Mouse (Mus musculus) liver, adult 2 months (tissue): ENCODE measurements around the gene Ttyh3. TPM values are rescaled to one million over a fixed set of nuclear protein-coding genes. Genes with fewer than 3 reads are reported as not detected.

Experiments
- DNase-seq: peaks from one replicate; pipeline ENCODE4 v3.0.0-alpha.2; 2011; ENCODE audit warnings: low read depth, low spot score; ENCODE audit errors: extremely low read depth
- H3K27ac ChIP-seq: fragments of 200-500 bp; replicated peaks from 2 replicates; pipeline ENCODE4 v1.5.1; 2012; ENCODE audit warnings: low read depth, mild to moderate bottlenecking, control low read depth, inconsistent platforms, low read length; ENCODE audit not compliant: insufficient read depth
- H3K27me3 ChIP-seq: fragments of 200-500 bp; 2 replicates; pipeline ENCODE4 v1.6.1; 2012; ENCODE audit warnings: mild to moderate bottlenecking, moderate library complexity, low read length, inconsistent platforms; ENCODE audit not compliant: control insufficient read depth, insufficient read depth
- H3K36me3 ChIP-seq: fragments of 200-500 bp; 2 replicates; pipeline ENCODE4 v1.6.1; 2012; ENCODE audit warnings: low read length, inconsistent platforms; ENCODE audit not compliant: control insufficient read depth, insufficient read depth
- H3K4me1 ChIP-seq: fragments of 200-500 bp; 2 replicates; pipeline ENCODE4 v1.6.1; 2011; ENCODE audit warnings: low read length; ENCODE audit not compliant: control insufficient read depth, insufficient read depth
- H3K4me3 ChIP-seq: fragments of 200-500 bp; 2 replicates; pipeline ENCODE4 v1.5.1; 2011; ENCODE audit warnings: low read depth, mild to moderate bottlenecking, control low read depth, low read length, moderate library complexity; ENCODE audit not compliant: insufficient read depth
- H3K79me2 ChIP-seq: fragments of 200-500 bp; 2 replicates; pipeline ENCODE4 v1.6.1; 2012; ENCODE audit warnings: inconsistent platforms, mild to moderate bottlenecking, low read length, moderate library complexity; ENCODE audit not compliant: control insufficient read depth, insufficient read depth
- H3K9ac ChIP-seq: fragments of 200-500 bp; 2 replicates; pipeline ENCODE4 v1.6.1; 2012; ENCODE audit warnings: low read depth, mild to moderate bottlenecking, control low read depth, inconsistent platforms, low read length
- CTCF ChIP-seq: fragments of 200-500 bp; IDR thresholded peaks from 2 replicates; pipeline ENCODE4 v1.5.1; 2011; ENCODE audit warnings: low read depth, low read length, control low read depth
- POLR2A ChIP-seq: fragments of 200-500 bp; IDR thresholded peaks from 2 replicates; pipeline ENCODE4 v1.6.1; 2011; ENCODE audit warnings: low read length, control low read depth; ENCODE audit not compliant: insufficient read depth; ENCODE audit errors: extremely low read depth
- WGBS: fragments of 180-500 bp; shearing (Covaris S2); methylation state at CpG from one replicate; pipeline ENCODE4 v1.1.7; 2018; 5-methylcytosine and 5-hydroxymethylcytosine counted together
- polyA plus RNA-seq: library from polyadenylated mRNA; depleted of rRNA; stranded (reverse); fragments of >200 nt; gene quantifications from 2 replicates; pipeline ENCODE4 v1.2.3, GENCODE M21; 2012
- total RNA-seq: library from RNA; depleted of rRNA; stranded (reverse); fragments of >200 nt; gene quantifications from 2 replicates; pipeline ENCODE4 v1.2.3, GENCODE M21; 2014

Gene Ttyh3
- total and polyA plus RNA-seq, 2 experiments, result 1.9 to 8.6 TPM

- no peaks in the 10 kb centered on the region for H3K4me1 ChIP-seq
- no peak for DNase-seq
- no peak overlapping the region for H3K9ac ChIP-seq
- no peak overlapping the region for H3K4me3 ChIP-seq
- H3K27me3 ChIP-seq, result no peaks in the 10 kb centered on the region
- peaks cover 1% of the 10 kb centered on the region; the same call in 1 of the 2 replicates for H3K36me3 ChIP-seq
- H3K27ac ChIP-seq, result no peak overlapping the region
- no peaks in the 10 kb centered on the region for H3K79me2 ChIP-seq
- no peak for TF ChIP-seq CTCF
- TF ChIP-seq POLR2A, result no peak
- 94% methylated on average over 6 of the region's 6 CpGs for WGBS
These were observed 23.3 kb upstream of the Ttyh3 start for GRCm38 (mm10) chr5:140672115-140672514.

- no peak overlapping the region for H3K9ac ChIP-seq
- WGBS, result 66% methylated on average over 7 of the region's 7 CpGs
- TF ChIP-seq CTCF (peak; percentile 78), POLR2A (no peak)
- no peaks in the 10 kb centered on the region for H3K27me3 ChIP-seq
- no peak for DNase-seq
- H3K4me3 ChIP-seq, result no peak overlapping the region
- H3K79me2 ChIP-seq, result no peaks in the 10 kb centered on the region
- H3K4me1 ChIP-seq, result no peaks in the 10 kb centered on the region
- H3K36me3 ChIP-seq, result no peaks in the 10 kb centered on the region
- no peak overlapping the region for H3K27ac ChIP-seq
These were observed 14.9 kb upstream of the Ttyh3 start for GRCm38 (mm10) chr5:140663621-140664180.

DNA sequence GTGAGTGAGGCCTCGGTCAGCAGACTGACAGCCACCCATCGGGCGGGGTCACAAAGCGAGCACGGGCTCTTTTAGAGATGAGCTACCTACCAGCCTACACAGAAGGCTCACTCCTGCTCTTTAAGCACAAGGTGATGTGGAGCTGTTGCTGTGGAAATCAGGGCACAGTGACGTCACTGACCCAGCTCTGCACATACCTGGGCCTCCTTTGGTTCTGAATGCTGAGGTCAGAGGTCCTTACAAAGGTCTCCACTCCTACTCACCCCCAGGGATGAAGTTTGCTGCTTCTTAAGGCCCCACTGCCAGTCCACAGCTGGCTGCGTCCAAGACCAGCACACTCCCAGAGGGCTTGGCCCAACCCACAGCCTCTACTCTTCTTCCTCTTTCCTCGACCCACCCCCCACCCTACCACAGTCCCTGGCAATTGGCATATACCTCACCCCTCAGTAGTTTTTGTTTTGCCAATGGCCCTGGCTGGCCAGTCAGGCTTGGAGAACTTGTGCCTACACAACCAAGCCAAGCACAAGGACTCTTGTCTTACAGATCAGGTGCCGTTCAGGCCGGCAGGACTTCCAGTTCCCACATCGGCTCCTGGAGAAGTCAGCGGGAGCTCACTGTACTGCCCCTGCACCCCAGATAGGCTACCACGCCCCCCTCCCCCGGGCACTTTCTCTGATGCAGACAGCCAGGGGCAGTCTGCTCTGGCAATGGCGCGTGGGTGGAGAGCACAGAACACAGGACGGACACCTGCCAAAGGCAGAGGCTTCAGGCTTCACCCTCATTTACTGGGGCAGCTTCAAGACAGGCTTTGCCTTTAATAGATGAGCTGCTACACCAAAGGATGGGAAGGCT, 14.1 kb upstream of the Ttyh3 start:
- no peak for TF ChIP-seq CTCF
- no peak for TF ChIP-seq POLR2A
- H3K9ac ChIP-seq, result no peak overlapping the region
- no peaks in the 10 kb centered on the region for H3K27me3 ChIP-seq
- H3K79me2 ChIP-seq, result no peaks in the 10 kb centered on the region
- H3K4me3 ChIP-seq, result no peak overlapping the region
- 70% methylated on average over 17 of the region's 17 CpGs for WGBS
- no peaks in the 10 kb centered on the region for H3K4me1 ChIP-seq
- H3K27ac ChIP-seq, result no peak overlapping the region
- no peak for DNase-seq
- no peaks in the 10 kb centered on the region for H3K36me3 ChIP-seq

GRCm38 (mm10) chr5:140661875-140662643, 13.2 kb upstream of the Ttyh3 start:
- 82% methylated on average over 12 of the region's 12 CpGs for WGBS
- Histone ChIP-seq H3K9ac (no peak overlapping the region), H3K27ac (no peak overlapping the region), H3K4me1 (no peaks in the 10 kb centered on the region), H3K4me3 (no peak overlapping the region), H3K79me2 (no peaks in the 10 kb centered on the region), H3K36me3 (no peaks in the 10 kb centered on the region), H3K27me3 (no peaks in the 10 kb centered on the region)
- DNase-seq, result no peak
- TF ChIP-seq POLR2A (no peak), CTCF (no peak)

GRCm38 (mm10) chr5:140661427-140661826, 12.6 kb upstream of the Ttyh3 start:
- no peak for TF ChIP-seq POLR2A
- TF ChIP-seq CTCF, result no peak
- Histone ChIP-seq H3K4me3 (no peak overlapping the region), H3K79me2 (no peaks in the 10 kb centered on the region), H3K27ac (no peak overlapping the region), H3K9ac (no peak overlapping the region), H3K27me3 (no peaks in the 10 kb centered on the region), H3K36me3 (no peaks in the 10 kb centered on the region), H3K4me1 (no peaks in the 10 kb centered on the region)
- 77% methylated on average over 8 of the region's 8 CpGs for WGBS
- DNase-seq, result no peak
